Mouse (Mus musculus): Measurements from ENCODE around the gene Park7.

Park7 gene

DNA sequence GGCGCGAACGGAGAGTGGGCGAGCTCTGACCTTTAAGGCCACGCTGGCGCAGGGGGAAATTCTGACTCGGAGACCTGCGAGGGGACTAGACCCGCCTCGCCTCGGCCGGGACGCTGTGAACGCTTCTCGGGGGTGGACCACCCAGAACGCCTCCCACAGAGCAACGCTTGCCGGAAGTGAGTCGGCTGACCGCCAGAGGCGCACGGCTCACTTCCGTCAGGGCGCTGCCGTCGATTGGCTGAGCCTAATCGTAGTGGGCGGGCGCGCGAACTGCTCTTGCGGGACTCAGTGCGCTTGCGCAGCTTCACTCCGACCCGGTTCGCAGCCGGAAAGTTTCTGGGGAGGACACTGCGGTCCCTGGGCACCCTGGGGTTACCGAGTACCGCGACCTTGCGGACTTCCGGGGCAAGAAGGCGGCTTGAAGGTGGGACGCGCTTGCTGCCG, at the start of gene Park7, which contains the start of gene Tnfrsf9:
TSS of gene Park7 (minus strand) at position 148 of the 444 bp plus-strand sequence.
TSS of gene Tnfrsf9 (plus strand) at position 273 of the 444 bp plus-strand sequence.
- DNase-seq (ENCODE audit: inconsistent ontology term), result peak; percentile 93

DNA sequence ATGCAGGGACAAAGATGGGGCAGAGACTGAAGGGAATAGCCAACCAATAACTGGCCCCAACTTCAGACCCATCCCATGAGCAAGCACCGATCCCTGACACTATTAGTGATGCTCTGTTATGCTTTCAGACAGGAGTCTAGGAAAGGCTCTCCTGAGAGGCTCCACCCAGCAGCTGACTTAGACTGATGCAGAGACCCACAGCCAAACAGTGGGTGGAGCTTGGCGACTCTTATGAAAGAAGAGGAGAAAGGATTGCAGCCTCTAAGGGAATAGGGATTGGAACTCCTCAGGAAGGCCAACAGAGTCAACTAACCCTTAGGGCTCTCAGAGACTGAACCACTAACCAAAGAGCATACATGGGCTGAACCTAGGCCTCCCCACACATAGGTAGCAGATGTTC, 49.5 kb upstream of the Park7 start:
- no peak for DNase-seq (ENCODE audit: inconsistent ontology term)

DNA sequence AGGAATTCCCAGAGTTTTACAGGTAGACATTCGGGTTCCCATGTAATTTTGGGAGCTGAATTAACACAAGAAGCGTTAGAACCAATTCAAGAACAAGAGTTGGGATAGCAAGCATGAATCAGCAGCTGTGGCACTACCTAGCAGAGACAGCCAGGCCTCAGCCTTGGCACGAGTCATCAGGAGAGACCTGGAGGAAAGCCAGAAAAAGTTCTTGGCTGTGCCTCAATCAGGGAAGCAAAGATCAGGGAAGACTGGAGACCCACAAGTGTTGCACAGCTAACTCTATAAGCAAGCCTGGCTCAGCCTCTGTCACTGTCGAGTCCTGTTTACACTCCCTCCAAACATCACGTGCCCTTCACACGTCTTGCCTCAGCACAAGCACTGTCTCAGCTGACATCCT, 48.0 kb upstream of the Park7 start:
- peak; percentile 27 for DNase-seq (ENCODE audit: inconsistent ontology term)

DNA sequence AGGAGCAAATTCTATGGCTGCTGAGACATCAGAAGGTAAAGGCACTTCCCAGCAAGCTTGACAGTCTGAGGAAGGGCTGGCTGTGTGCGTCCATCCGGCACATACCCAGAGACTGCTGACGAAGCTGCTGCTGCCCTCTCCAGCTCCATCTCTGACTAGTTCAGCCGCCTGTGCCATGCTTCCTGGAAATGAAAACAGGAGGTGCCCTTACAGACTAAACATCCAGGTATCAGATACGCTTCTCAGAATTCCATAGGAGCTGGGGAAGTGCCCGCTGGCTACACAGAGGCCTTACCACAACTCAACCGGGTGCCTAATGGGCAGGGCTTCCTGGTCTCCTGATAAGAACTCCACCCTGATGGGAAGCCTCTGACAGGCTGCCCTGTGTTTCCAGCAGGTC, 44.3 kb upstream of the Park7 start:
- no peak for DNase-seq (ENCODE audit: inconsistent ontology term)

DNA sequence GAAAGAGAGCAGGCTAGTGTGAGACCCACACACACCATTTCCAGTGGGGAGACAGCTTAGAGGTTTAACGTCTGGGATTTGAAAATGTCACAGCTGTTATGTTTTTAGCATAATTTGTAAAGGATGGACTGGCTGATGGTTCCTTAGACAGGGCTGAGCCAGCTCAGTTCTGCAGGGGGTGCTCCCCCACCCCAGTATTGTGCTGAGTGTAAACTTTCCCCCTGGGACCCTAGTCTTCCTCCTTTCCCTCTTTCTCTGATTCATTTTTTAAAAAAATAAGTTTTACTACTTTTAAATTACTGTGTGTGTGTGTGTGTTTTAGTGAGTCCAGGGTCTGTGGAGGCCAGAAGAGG, 42.8 kb upstream of the Park7 start:
- no peak for DNase-seq (ENCODE audit: inconsistent ontology term)

DNA sequence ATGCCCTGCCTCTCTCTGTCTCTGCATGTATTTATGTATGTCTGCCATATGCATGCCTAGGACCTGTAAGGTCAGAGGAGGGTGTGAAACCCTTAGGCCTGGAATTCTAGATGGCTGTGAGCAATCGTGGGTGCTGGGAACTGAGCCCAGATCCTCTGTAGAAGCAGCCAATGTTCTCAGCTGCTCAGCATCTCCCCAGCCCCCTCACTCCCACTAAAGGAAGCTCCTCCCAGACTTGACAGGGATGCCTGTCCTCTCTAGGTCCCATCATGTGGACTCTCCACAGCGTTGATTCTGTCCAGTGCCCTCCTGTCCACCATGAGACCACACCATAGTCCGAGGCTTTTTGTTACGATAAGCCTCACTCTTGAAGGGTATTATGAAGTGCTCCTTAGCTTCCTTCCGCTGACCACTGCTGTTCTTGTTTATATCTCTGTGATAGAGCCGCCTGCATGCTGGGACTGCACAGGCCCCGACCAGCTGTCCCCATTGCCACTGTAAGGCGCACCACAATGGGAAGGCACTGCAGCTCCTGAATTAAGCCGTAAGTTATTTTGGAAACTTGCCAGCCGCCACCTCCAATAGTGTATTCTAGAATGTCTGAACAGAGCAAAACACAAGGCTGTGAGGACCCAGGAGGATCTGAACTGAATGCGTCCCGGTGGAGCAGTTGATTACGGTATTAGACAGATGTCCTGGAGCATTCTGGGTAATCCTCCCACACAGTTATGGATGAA, 42.3 kb upstream of the Park7 start:
- DNase-seq (ENCODE audit: inconsistent ontology term), result no peak

DNA sequence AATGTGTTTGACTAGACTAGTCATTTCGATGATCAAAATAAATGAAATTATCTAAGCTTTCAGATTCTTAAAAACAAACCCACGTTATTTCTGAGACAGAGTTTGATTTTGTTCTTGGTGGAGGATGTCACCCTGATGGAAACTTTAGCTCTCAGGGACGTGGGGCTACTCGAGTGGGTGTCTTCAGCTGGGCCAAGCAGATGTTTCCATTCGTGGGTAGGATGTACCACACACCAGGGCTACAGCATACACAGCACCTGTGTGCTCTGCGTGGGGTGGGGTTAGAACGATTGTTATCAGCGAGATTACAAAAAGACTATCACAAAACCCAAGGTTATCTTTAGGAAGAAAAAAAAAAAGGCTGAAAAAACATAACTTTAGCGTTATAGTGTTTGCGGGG, 36.7 kb upstream of the Park7 start:
- DNase-seq (ENCODE audit: inconsistent ontology term), result no peak

DNA sequence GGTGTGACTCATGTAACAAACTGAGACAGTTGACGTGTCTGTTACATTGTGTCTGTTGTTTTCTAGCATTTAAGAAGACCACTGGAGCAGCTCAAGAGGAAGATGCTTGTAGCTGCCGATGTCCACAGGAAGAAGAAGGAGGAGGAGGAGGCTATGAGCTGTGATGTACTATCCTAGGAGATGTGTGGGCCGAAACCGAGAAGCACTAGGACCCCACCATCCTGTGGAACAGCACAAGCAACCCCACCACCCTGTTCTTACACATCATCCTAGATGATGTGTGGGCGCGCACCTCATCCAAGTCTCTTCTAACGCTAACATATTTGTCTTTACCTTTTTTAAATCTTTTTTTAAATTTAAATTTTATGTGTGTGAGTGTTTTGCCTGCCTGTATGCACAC, 30.5 kb upstream of the Park7 start:
- no peak for DNase-seq (ENCODE audit: inconsistent ontology term)

DNA sequence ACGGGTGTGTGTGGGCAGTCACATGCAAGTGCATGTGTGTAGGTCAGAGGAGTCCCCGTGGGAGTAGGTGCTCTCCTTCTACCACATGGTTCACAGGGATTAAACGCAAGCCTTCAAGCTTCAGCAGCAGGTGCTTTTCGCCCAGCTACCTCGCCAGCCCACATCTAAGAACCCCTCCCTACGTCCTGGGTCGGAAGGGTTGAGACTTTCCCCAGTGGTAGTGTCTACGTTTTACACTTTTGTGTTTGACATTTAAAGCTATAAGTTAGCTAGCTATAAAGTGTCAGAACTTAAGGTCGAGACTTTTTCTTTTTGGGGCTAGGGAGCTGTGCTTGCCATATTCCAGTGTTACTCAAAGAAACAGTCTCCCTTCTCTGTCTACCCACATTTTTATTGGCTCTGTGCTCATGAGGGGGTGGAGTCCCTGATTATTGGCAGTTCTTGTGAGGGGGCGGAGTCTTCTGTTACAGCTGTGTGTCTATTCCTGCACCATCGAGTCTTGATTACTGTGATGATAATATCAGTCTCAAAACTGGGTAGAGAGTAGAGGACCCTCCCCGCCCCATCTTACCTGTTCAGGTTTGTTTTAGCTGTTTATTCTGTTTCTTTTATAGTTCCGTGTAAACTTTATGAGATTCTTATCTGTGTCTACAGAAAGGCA, 25.9 kb upstream of the Park7 start:
- DNase-seq (ENCODE audit: inconsistent ontology term), result no peak

DNA sequence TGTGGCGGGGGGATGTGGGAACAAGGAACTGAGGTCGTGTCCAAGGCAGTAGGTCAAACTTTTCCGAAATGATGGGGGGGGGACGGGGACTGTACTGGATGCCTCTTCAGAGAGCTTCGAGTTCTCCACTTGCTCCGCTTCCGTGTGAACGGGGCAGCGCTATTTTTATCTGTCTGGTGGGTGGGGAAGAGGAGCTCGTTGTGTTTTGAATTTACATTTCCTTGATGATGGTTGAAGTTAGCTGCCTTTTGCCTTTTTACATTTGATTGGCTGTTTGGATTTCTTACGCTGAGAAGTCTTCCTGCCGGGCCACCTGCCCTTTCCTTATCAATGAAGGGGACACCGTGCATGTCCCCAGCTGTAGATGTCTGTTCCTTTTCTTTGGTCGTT, 23.8 kb upstream of the Park7 start:
- DNase-seq (ENCODE audit: inconsistent ontology term), result no peak

DNA sequence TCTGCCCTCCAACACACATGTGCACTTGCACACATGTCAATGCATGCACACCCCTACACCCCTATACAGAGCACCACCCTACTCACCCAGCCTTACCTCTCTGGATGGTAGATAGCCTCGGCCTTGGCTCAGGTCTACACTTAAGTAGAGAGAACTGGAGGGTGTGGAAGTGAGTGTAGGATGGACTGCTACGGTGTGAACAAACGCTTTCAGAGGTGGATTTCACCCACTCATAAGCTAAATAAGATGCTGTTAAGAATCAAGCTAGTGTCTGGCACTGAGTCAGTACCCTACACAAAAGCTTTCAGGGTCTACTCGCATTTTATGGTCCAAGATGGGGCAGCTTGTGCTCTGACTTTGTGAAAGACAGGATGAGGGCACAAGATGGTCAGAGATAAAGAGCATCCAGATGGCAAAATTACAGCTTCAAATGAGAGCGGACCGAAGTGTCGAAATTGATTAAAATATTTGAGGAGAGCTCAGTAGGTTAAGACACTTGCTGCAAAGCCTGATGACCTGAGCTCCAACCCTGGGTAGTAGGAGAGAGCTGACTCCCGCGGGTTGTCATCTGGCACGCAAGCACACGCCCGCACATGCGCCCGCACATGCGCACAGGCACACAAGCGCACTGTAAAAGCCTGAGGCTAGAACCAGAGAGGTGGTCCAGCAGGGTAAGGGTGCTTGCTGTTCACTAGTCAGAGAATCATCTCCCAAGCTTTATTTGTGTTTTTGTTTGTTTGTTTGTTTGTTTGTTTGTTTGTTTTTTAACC, 23.2 kb upstream of the Park7 start:
- DNase-seq (ENCODE audit: inconsistent ontology term), result no peak

DNA sequence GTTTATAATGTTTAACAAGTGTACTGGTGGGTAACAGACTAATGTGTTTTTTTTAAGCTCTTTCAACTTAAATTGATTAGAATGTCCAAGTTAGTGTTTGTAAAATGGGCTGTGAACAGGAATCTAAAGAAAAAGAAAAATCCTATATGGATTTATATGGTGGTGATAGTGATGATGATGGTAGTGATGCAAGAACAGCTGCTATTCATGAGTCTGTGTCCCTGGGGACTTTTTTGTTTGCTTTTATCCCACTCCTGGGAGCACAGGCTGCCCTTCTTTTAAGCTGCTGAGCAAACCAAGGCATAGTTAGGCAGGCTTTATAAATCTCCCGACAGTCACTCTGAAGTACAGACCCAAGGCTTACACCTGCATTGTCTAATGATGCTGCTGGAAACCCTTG, 19.3 kb upstream of the Park7 start:
- no peak for DNase-seq (ENCODE audit: inconsistent ontology term)

DNA sequence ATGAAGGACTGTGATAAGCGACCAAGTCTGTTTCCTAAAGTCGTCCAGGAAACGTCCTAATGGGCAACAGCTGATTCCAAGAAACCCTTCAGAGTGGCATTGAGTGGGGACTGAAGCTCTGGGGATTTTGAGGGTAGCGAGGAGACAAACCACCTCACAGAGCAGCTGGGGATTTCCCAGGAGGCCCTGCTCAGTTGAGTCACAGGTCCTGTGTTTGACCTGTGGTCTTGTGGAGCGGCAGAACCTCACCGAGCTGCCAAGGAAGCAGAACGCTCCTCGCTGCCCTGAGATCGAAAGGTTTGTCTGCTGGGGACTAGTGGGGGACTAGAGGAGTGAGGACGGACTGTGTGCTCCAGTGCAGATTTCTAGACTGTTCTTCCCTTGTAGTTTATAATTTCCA, 13.6 kb upstream of the Park7 start:
- DNase-seq (ENCODE audit: inconsistent ontology term), result peak; percentile 25

DNA sequence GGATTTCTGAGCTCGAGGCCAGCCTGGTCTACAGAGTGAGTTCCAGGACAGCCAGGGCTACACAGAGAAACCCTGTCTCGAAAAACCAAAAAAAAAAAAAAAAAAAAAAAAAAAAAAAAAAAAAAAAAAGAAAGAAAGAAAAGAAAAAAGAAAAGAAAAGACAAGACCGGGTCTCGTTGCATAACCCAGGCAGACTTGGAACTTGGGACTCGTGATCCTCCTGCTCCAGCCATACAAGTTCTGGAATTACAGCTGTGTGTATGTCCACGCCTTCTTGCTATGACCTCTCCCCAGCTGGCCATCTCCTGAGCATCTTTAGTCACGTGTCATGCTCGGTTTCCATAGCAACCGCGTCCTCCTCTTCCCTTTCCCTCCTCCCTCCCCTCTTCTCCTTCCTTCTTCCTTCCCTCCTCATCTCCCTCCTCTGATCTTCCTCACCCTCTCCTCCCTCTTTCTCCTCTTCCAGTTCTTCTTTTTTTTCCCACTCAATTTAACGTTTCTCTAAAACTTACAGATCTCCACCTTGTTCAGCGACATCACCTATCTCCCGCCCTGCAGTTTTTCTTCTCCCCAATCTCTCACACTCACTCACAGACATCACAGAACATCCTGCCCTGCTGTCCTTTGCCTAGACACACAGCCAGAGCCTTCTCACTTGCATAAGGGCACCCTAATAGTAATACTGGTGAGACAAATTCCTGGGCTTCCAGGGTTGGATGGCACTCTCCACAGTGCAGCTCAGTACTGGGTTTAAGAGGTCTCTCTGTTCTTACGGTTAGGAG, 12.9 kb upstream of the Park7 start:
- peak; percentile 5 for DNase-seq (ENCODE audit: inconsistent ontology term)

DNA sequence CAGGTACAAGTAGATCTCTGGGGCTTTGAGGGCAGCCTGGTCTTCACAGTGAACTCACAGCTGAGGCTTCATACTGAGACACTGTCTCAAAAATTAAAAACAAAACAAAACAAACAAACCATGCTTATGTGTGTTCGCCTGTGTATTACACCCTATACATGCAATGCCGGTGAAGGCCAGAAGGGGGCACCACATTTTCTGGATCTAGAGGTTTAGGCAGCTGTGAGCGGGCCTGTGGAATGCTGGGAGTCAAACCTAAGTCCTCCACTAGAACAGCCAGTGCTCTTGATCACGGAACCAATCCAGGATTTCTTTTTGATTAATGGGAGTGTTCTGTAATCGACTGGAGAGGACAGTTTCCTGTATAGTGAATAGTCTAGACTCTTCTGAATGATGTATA, 11.7 kb upstream of the Park7 start:
- DNase-seq (ENCODE audit: inconsistent ontology term), result no peak

DNA sequence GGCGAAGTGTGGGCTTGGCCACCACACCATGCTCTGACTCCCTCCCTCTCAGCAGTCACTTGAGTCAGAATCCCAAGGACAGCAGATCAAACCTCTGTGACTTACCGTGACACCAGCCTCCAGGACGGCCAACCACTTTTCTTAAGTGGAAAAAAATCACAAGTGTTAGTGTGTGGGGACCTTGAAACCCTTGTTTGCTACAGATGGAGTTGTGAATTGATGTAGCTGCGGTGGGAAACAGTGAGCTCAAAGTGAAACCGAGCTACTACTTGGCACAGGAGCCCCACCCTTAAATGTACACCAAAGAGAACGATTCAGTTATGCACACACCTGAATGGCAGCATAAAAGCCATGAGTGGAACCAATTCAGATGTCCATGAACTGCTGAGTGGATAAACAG, 10.7 kb upstream of the Park7 start:
- DNase-seq (ENCODE audit: inconsistent ontology term), result no peak

DNA sequence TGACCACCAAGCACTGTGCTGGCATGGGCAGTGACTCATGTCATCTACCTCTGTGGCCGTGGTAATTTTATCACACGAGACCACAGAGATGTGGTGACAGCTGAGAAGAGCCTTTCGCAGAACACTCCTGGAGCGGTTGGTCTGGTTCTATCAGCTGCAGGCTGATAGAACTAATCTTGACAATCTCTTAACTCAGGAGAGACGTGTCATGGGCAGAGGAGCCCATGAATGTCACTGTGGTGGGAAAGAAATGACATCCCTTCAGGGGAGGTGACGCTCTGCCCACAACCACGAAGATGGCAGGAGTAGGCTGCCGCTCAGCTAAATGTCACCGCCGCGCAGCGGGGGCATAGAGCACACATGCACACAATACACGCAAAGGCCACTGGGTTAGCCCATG, 10.1 kb upstream of the Park7 start:
- no peak for DNase-seq (ENCODE audit: inconsistent ontology term)

DNA sequence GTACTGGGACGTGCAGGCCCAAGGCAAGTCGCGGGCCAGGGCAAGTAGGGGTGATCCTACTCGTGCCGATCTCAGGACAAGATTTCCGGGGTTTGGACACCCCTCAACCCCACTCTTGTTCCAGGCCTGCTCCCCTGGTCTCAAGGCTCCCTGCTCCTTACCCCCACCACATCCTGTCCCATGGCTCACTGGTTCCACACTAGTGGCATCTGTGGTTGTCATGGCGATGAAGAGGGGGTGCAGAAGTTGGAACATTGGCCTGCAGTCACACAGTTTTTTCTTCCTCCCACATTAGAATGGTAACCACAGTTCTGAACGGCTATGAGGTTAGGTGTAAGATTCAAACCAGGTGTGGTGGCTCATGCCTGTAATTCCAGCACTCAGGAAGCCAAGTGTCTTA, 7.0 kb upstream of the Park7 start:
- DNase-seq (ENCODE audit: inconsistent ontology term), result no peak

DNA sequence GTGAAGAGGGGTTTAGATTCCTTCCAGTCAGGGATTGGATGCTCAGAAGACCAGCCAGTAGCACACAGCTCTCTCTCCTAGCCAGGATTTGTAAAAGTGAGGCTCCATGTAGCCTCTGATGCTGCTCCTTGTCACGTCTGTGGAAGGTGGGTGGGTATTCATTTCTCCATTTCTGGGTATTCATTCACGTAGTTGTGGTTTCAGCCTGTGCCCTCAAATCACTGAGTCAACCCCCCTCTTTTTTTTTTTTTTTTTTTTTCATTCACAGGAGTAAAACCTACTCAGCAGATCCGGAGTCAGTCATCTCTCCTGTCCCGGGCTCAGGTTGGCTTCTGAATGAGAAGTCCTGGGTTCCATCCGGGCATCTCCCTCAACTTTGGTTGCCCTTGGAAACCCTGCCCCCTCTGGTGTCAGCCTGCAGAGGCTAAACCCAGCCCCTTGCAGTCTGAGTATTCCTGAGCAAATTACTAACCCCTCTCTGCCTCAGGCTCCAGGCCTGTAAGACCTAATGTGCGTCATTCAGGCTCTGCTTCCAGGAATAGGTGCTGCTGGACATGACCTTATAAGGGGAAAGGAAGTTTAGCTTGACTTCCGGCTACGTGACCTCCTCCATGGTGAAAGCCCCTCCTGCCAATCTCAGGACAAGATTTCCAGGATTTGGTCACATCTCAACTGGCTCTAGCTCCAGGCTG, 3.2 kb upstream of the Park7 start:
- no peak for DNase-seq (ENCODE audit: inconsistent ontology term)

DNA sequence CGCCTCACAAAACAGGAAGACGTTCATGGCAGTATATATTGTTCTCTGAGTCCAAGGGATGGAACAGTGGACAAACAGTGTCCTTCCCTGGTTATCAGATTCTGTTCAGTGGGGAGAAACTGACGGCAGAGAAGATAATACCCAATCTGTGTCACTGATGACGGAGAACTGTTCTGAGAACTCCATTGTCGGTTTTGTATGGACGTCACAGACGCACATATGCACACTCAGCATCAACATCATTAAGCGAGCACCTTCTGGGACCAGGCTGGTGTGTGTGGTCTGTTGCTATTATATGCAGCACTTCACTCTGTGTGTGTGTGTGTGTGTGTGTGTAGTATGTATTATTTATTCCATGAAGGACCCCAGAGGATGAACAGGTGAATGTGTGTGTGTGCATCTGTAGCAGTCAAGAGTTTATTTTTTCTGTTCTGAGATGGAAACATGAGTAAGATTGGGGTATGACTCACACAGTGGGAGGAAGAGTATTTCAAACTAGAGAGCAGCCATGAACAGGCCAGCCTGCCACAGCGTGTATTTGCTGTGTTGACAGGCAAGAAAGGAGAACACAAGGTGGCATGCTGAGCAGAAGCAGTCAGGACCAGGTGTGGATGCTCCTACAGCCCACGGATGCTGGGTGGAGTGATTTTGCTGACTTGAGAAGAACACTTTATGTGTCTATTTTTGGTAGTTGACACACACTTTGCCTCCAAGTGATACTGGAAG, 1.1 kb upstream of the Park7 start:
- DNase-seq (ENCODE audit: inconsistent ontology term), result peak; percentile 36

DNA sequence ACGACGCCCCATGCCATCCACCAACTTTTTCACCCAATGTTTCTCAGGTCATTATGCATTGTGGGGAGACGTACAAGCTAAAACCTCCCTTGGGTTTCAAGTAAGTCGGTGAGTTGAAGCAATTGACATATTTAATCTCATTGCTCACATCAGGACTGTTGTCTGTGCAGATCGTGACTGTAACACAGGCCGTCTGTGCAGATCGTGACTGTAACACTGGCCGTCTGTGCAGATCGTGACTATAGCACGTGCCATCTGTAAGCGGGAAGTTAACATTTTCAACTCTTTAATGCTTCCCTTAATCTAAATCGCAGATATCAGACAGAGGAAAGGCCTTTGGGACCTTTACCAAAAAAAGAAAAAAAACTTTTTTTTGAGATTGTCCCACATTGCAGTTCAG, 494 bp downstream of the Park7 start:
- no peak for DNase-seq (ENCODE audit: inconsistent ontology term)

All from Muller cell, postnatal 12 days (primary cell).